Mouse (Mus musculus) lung, adult 18-20 months (tissue): Measurements from ENCODE around the gene Aqp2.
A peak's percentile ranks its signal among the peaks of the same experiment; 100 is the strongest.

Experiments used
- DNase-seq, 2 experiments: peaks; one replicate each; pipeline ENCODE4 v3.0.0; 2022; ENCODE audit warnings: mixed read lengths in 2 of 2

Aqp2 gene

GRCm38 (mm10) chr15:99578802-99579485 lies at the start of gene Aqp2:
Aqp2 (plus strand) TSS chr15:99579055.
- DNase-seq = no peak

GRCm38 (mm10) chr15:99531146-99531545 lies 47.7 kb upstream of the Aqp2 start:
- DNase-seq = no peak

- no peak for DNase-seq
Observed at GRCm38 (mm10) chr15:99532023-99532422, 46.8 kb upstream of the Aqp2 start.

GRCm38 (mm10) chr15:99536889-99537862 lies 41.7 kb upstream of the Aqp2 start:
- DNase-seq = peak in 1 of 2 experiments; percentile 44

GRCm38 (mm10) chr15:99539891-99540290 lies 39.0 kb upstream of the Aqp2 start:
- DNase-seq = peak; percentile 41 to 68

- DNase-seq = no peak
Observed at GRCm38 (mm10) chr15:99544047-99544446, 34.8 kb upstream of the Aqp2 start.

- DNase-seq = no peak
Observed at GRCm38 (mm10) chr15:99546596-99546995, 32.3 kb upstream of the Aqp2 start.

- no peak for DNase-seq
Observed at GRCm38 (mm10) chr15:99547732-99548131, 31.1 kb upstream of the Aqp2 start.

GRCm38 (mm10) chr15:99549901-99550300 lies 29.0 kb upstream of the Aqp2 start:
- DNase-seq = no peak

GRCm38 (mm10) chr15:99553767-99554166 lies 25.1 kb upstream of the Aqp2 start:
- no peak for DNase-seq

GRCm38 (mm10) chr15:99558947-99559346 lies 19.9 kb upstream of the Aqp2 start:
- DNase-seq = no peak

- DNase-seq = no peak
Observed at GRCm38 (mm10) chr15:99560246-99560645, 18.6 kb upstream of the Aqp2 start.

- DNase-seq = peak in 1 of 2 experiments; percentile 28
Observed at GRCm38 (mm10) chr15:99567371-99567770, 11.5 kb upstream of the Aqp2 start.

- no peak for DNase-seq
Observed at GRCm38 (mm10) chr15:99568682-99569081, 10.2 kb upstream of the Aqp2 start.

- no peak for DNase-seq
Observed at GRCm38 (mm10) chr15:99569123-99569522, 9.7 kb upstream of the Aqp2 start.

GRCm38 (mm10) chr15:99583463-99584344 lies 4.8 kb downstream of the Aqp2 start:
- DNase-seq = peak; percentile 28 to 52

- peak; percentile 74 to 89 for DNase-seq
Observed at GRCm38 (mm10) chr15:99584407-99585202, 5.8 kb downstream of the Aqp2 start.

GRCm38 (mm10) chr15:99585741-99586140 lies 6.9 kb downstream of the Aqp2 start:
- no peak for DNase-seq

GRCm38 (mm10) chr15:99586525-99586924 lies 7.7 kb downstream of the Aqp2 start:
- no peak for DNase-seq

- peak; percentile 51 to 72 for DNase-seq
Observed at GRCm38 (mm10) chr15:99589237-99589636, 10.4 kb downstream of the Aqp2 start.

GRCm38 (mm10) chr15:99589704-99590103 lies 10.8 kb downstream of the Aqp2 start:
- DNase-seq = peak; percentile 24 to 51
